Mouse (Mus musculus) lung, postnatal 0 days (tissue): ENCODE measurements around the gene Hyal1.

Experiments used
- CTCF ChIP-seq: IDR thresholded peaks from 2 replicates; pipeline ENCODE4 v1.5.1; 2016; ENCODE audit warnings: antibody characterized with exemption, mild to moderate bottlenecking
- EP300 ChIP-seq: IDR thresholded peaks from 2 replicates; pipeline ENCODE4 v1.6.1; 2016; ENCODE audit warnings: antibody characterized with exemption, mild to moderate bottlenecking, control low read depth

- TF ChIP-seq CTCF, result no peak
- TF ChIP-seq EP300, result no peak
Measured at GRCm38 (mm10) chr9:107555701-107556100, 21.0 kb upstream of the Hyal1 start.
